Mouse (Mus musculus): ENCODE results near the gene Slc27a2.

Gene Slc27a2

DNA sequence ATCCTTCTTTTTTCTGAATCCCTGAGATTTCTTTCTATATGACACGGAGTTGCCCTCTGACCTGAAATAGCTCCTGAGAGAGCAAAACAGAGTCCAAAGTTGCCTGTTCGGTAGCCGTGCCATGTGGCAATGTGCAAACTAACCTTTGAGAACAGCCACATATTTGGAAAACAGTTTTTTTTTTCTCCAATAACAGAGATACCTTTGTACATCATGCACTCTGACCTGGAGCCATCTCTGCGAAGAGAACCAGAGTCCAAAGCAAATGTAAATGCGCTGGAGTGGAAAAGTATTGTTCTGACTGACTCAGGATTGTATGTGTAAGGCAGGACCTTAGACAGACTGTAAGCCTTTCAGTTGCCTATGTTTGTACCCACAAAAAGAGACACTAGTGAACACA, 3.3 kb downstream of the Slc27a2 start:
- no peak for DNase-seq

- no peak for DNase-seq
Measured at GRCm38 (mm10) chr2:126560094-126560493, 7.9 kb downstream of the Slc27a2 start.

DNA sequence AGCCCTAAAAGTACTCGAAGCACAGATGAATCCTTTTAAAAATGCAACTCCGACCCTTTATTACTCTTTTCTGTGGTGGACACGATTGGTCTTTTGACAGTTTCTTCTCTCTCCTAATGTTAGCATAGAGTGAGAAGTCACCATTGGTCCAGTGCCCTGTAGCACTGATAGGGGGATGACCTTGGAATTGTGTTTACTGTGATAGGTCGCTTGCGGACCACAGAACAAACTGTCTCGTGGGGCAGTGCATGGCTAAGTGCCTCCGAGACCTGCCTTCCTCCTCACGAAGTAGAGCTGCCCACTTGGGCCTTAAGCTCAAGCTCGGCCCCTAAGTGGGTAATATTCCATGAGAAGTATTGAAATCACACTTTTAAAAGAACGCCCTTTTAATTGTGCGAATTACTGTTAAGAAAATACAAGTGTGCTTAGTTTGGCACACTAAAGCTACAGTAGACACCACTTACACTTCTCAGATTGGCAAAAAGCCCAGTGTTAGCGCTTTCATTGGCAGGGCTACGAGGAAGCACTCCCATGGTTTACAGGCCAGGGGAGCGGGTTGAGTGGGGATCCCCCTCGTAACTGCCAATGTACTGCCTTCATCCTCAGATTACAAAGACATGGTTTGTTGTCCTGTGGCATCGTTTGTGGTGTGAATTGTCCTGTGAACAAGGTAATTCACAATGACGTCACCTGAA, 11.4 kb downstream of the Slc27a2 start:
- DNase-seq = no peak

- DNase-seq = no peak
Measured at GRCm38 (mm10) chr2:126572163-126572562, 20.0 kb downstream of the Slc27a2 start.

GRCm38 (mm10) chr2:126572747-126573146, 20.5 kb downstream of the Slc27a2 start:
- DNase-seq = no peak

DNA sequence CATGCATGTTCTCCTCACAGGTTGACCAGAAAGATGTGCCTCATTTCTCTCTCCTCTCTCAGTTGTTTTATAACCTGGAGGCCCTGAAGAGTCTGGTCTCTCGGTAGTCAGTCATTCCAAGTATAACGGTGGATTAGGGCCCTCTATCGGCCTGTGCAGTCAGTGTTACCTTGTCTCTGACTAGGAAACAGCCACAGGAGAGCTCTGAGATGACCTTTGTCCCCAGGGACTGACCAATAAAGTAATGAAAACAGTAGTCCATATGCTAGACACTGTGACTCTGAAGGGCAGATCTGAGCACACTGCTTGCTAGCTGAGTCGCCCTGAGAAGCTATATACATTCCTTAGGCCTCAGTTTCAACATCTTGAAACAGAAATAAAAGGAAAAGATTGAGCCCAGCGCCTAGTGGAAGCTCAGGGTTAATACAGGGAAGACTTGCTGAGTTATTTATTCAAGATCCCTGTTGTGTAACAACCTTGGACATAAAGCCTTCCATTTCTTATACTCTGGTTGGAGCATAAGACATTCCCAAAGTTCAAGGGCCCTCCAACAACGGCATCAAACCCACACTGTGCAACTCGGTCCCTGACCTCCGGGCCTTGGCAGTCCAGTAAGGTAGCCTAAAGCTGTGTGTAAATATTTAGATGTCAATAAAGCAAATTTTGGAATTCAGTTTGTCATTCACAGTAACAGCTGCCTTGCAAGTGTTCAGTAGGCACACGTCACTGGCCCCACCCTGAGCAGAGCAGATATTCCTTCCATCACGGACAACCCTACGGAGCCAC, 23.4 kb downstream of the Slc27a2 start:
- no peak for DNase-seq

DNA sequence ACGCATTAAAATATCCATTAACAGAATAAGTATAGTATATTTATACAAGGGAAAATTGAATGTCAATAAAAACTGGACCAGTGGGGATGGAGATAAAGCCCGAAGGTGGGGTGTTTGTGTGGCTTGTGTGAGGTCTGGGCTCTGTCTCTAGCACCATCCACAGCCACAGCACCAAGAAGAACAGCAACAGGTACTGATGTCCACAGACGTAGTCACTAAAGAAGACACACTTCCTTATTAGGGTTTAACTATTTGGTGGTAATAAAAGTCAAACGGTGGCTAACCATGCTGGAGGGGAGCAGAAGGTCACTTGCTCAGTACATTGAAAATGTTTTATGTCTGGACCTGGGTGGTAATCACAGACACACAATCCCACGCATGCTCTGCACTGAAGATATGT, 25.2 kb downstream of the Slc27a2 start:
- no peak for DNase-seq

GRCm38 (mm10) chr2:126579282-126579681, 27.1 kb downstream of the Slc27a2 start:
- no peak for DNase-seq

DNA sequence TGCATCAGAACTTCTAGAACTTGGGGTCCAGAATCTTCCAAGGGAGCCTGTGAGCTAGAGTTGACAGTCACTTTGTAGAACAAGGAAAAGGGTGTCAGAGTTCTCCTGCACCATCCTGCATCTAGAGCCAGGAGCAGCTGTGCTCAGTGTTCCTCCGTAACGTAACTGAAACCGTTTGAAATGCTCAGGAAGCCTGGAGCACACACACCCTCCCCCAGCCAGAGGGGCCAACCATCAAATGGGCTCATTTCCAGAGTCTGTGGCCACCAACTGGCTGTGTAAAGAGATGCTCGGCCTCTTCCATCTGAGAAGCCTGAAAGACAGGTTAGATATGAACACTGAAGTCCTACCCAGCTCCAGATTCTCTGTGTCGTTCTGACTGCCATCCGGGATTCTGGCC, 31.8 kb downstream of the Slc27a2 start:
- no peak for DNase-seq

- DNase-seq = no peak
Measured at GRCm38 (mm10) chr2:126584621-126585369, 32.6 kb downstream of the Slc27a2 start.

- no peak for DNase-seq
Measured at GRCm38 (mm10) chr2:126587468-126587867, 35.3 kb downstream of the Slc27a2 start.

GRCm38 (mm10) chr2:126591304-126591703, 39.1 kb downstream of the Slc27a2 start:
- DNase-seq = no peak

GRCm38 (mm10) chr2:126593831-126594610, 41.8 kb downstream of the Slc27a2 start:
- peak; percentile 40 to 50 for DNase-seq

- DNase-seq = no peak
Measured at GRCm38 (mm10) chr2:126596347-126597072, 44.3 kb downstream of the Slc27a2 start.

- DNase-seq = no peak
Measured at GRCm38 (mm10) chr2:126597279-126598241, 45.4 kb downstream of the Slc27a2 start.

DNA sequence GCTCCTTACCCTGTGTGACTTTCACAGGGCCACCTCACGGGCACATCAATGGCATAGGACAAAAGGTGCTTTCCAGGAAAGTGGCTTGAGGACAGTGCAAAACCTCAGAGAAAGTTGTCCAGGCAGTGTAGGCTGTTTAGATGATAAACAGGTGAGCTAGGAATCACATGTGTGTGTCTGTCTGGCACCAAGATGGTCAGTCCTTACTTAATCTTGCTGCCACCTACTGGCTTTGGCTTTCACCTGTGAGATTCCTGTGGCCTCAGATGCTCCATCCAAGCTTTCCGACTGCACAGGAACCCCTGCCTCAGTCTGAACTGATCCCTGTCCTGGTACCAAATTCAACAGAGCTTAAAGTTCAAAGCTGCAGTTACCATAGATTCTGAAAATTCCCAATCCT, 46.2 kb downstream of the Slc27a2 start:
- no peak for DNase-seq

DNA sequence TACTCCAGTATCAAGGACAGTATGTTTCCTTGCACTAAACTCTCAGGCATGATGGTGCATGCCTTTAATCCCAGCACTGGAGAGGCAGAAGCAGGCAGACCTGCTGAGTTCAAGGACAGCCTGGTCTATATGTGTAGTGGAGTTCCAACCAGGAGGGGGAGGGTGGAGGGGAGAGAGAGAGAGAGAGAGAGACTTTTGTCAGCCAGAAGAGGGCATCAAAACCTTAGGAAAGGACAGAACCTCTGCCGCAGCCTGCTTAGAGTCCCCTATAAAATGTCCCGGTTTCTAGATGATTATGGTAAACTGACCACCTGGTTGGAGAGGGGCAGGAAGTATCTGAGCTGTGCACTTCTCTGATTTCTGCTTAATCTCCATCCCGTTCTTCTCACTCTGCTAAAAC, 46.8 kb downstream of the Slc27a2 start:
- no peak for DNase-seq

- DNase-seq = no peak
Measured at GRCm38 (mm10) chr2:126600533-126600932, 48.3 kb downstream of the Slc27a2 start.

DNA sequence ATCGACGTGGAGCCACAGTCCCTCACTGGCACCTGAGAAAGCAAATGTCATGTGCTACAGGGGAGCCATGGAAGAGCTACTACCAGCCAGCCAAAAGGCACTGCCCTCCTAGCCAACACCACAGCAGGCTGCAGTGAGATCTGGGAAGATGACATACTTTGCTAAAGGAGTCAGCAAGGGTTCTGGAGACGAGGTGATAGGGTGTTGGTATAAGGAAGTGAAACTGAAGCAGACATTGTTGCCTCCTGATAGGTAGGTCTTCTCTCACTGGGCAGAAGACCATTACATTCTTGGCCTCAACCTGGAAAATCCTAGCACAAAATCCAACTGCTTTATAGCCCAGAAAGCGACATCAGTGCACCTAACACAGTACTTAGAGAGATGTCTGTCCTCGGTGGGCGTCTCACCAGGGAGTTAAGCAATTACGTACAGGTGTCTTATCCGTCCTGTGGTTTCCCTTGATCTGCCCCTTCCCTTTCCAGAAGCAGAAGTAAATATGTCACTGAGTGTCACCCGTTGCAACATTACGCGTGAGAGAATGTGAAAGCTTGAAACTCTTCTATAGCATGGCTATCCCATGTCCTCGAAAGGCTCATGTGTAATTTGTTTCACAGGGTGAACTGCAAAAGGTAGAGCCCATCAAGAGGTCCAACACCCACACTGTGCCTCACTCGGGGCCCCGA, 49.9 kb downstream of the Slc27a2 start:
- no peak for DNase-seq

GRCm38 (mm10) chr2:126606061-126606687, 54.0 kb downstream of the Slc27a2 start:
- peak; percentile 17 to 43 for DNase-seq
